Mouse (Mus musculus): Measurements from ENCODE around the gene Wdr93. TPM values are rescaled to one million over a fixed set of nuclear protein-coding genes. Genes with fewer than 3 reads are reported as not detected.

Gene Wdr93
- total RNA-seq, 1 experiment from 2014 or later = not detected

DNA sequence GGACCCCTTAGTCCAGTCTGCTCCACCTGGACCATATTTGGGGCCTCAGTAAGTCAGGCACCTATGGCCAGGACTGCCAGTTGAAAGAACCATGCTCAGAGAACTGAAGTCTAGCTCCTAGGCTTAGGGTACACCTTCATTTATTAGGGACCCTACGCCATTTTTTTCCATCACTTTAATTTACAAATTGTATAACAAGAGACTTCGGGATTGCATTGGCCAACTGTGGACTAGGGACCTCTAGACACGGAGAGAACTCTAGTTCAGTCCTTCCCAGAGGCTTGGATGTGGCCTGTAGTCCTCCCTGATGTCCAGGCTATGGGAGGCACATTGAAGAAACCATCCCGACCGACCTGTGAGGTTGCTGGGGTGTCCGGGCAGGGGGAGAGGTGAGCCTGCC lies 50.7 kb downstream of the Wdr93 start, which contains the start of gene Mesp1:
Gene Mesp1, minus strand, starts transcription at position 101 of the 400 bp plus-strand sequence.
- ATAC-seq (ENCODE audit: extremely low read depth, insufficient number of reproducible peaks, low FRiP score, poor library complexity, severe bottlenecking) = no peak

DNA sequence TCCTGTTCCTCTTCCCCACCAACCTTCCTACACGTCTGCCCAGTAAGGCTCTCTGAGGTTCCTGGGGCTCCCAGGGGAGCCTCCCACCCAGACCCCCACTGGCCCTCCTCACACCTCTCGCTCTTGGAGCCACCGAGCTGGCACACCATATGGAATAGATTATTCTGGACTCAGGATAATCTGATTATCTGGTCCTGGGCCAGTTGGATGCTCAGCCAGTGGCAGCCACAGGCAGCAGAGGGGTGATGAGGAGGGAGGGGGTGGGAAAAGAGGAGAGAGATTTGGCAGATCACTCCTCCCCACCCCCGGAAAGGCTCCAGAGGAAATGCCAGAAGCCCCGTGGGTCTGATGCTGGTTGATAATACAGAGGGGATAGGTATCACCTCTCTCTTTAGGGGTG lies 55.6 kb downstream of the Wdr93 start:
- ATAC-seq (ENCODE audit: extremely low read depth, insufficient number of reproducible peaks, low FRiP score, poor library complexity, severe bottlenecking) = no peak

DNA sequence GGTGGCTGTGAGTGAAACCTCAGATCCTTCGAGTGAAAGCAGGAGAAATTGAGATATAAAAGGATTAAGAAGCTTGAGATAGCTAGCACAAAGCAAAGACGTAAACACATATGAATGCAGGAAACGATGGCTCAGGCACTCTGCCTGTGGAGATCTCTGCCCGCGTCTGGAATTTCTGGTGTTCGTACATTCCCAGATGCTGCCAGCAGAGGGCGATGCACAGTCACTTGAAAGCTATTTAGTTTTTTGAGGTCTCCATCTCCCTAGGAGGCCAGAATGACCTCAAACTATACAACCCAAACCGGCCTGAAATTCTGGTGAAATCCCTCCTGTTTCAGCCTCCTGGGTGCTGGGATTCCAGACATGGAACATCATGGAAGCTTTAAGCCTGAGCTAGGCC lies 56.1 kb downstream of the Wdr93 start:
- no peak for ATAC-seq (ENCODE audit: extremely low read depth, insufficient number of reproducible peaks, low FRiP score, poor library complexity, severe bottlenecking)

DNA sequence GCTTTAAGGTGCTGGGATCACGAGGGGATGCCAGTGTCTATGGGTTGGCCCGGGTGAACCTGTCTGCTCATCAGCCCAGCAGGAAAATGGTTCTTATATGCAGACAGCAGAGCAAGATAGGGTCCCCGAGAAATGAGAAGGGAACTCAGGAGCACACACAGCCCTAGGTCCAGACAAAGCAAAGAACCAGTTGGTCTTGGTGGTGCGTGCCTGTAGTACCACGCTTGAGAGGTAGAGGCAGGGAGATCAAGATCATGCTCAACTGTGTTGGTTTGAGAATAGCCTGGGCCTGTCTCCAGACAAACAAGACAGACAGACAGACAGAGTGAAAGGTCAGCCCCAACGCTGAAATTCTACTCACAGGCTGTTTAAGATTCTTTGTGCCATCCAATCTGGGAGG lies 56.5 kb downstream of the Wdr93 start:
- no peak for ATAC-seq (ENCODE audit: extremely low read depth, insufficient number of reproducible peaks, low FRiP score, poor library complexity, severe bottlenecking)

DNA sequence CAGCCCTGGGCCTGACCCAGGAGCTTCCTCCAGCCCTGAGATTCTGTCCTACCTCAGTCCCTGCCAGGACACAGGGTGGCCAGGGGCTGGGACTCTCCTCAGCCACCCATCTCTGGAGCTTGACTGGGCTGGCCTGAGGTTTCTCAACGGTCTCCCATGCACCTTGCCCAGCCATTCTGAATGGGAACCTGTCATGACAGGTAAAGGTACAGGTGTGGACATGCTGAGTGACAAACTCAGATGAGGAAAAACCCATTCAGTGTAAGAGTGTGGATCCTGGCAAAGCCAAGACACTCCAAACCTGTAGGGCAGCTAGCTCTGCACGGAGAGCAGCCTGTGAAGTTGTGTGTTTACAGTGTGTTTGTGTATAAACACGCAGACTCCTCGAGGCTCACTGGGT lies 57.4 kb downstream of the Wdr93 start:
- ATAC-seq (ENCODE audit: extremely low read depth, insufficient number of reproducible peaks, low FRiP score, poor library complexity, severe bottlenecking) = no peak

DNA sequence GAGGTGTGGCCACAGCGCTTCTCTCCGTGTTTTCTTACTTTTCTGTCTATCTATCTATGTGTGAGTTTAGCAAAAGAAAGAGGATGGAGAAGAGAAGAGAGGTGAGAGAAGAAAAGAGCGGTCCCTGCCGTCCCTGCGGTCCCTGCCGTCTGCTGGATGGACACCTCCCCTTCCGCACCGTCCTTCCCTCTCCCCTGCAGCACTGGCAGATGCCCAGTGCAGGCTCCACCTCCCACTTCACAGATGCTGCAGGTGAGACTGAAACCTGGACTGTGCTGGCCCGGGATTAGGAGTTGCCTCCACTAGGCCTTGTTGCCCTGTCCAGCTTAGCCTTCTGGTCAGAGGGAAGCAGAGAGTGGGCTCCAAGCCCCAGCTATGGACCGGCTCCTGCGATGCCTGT lies 58.4 kb downstream of the Wdr93 start:
- no peak for ATAC-seq (ENCODE audit: extremely low read depth, insufficient number of reproducible peaks, low FRiP score, poor library complexity, severe bottlenecking)

DNA sequence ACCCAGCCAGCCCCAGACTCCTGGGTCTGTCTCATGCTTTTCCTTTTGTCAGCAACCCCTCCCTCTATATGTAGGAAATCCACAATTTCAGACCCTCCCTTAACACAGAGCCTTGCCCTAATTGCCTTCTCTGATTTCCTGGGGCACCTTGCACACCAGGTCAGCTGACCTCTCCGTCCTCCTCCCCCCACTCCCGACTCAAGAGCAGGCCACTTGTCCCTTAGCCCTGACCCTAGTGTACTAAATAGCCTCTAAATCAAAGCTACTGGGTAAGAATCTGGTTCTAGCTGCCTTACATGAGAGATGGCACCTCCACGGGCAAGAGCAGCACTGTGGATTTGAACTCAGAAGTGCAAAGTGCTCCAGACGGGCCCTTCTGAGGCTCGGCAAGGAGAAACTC lies 59.1 kb downstream of the Wdr93 start:
- no peak for ATAC-seq (ENCODE audit: extremely low read depth, insufficient number of reproducible peaks, low FRiP score, poor library complexity, severe bottlenecking)

DNA sequence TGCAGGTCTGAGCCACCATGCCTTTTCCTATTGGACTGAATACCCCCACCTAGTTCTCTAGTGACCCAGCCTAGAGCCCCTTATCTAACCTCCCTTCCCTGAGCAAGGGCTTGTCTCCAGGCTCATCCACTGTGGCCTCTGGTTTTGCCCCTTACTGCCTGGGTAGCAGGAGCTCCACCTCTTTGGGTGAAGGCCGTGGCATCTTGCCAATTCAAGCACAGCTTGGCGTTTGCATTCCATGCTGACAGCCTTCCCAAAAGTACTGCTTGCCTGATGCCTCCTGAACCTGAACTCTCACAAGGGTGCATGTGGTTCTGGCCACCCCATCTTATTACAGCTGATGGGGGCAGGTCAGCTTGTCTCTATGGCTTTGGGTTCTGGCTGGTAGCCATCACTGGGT lies 60.9 kb downstream of the Wdr93 start:
- no peak for ATAC-seq (ENCODE audit: extremely low read depth, insufficient number of reproducible peaks, low FRiP score, poor library complexity, severe bottlenecking)

DNA sequence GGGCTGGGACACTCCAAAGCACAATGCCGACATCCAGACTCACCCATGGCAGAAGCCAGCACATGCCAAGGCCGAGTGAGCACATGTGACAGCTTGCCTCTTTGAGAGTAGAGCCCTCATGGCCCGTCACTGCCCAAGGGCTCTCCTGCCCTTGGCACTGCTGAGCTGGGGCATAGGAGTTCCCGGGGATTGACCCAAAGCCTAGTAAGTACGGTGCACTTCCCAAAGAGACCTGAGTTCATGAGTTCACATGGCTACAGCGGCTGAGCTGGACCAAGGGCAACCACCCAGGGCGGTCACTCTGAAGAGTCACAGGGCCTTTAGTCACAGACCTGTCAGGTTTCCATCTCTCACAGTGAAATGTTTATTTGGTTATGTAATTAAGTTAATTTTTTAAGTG lies 65.6 kb downstream of the Wdr93 start:
- no peak for ATAC-seq (ENCODE audit: extremely low read depth, insufficient number of reproducible peaks, low FRiP score, poor library complexity, severe bottlenecking)

DNA sequence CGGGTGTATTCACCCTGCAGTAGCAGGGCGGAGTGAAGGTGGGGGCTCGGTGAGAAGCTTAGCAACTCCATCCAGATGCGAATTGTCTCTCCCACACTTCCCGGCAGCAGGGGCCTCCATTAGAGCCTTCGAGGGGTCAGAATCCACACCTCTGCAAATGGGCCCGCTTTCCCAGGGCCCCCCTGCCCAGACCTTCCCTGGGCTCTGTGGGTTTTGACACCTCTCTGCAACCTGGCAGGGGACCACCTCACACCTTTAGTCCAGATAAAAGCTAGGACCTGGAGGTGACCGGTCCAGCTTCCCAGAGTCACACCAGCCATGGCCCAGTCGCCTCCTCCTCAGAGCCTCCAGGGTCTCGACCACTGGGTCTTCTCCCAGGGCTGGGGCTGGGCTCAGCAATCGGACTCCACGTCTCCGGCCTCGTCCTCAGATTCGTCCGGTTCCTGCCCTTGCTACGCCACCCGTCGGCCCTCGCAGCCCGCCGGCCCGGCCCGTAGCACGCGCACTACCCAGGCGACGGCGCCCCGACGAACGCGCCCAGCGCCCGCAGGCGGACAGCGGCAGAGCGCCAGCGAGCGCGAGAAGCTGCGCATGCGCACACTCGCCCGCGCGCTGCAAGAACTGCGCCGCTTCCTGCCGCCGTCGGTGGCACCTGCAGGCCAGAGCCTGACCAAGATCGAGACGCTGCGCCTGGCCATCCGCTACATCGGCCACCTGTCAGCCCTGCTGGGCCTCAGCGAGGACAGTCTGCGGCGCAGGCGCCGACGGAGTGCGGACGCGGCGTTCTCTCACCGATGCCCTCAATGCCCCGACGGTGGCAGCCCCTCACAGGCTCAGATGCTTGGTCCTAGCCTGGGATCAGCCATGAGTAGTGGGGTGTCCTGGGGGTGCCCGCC lies 67.9 kb downstream of the Wdr93 start, which contains the start of gene Mesp2:
Gene Mesp2, plus strand, starts transcription at position 117 of the 896 bp plus-strand sequence.
- ATAC-seq (ENCODE audit: extremely low read depth, insufficient number of reproducible peaks, low FRiP score, poor library complexity, severe bottlenecking) = 0 out of 2 replicates have a peak, but pooled peaks have one; percentile 16

DNA sequence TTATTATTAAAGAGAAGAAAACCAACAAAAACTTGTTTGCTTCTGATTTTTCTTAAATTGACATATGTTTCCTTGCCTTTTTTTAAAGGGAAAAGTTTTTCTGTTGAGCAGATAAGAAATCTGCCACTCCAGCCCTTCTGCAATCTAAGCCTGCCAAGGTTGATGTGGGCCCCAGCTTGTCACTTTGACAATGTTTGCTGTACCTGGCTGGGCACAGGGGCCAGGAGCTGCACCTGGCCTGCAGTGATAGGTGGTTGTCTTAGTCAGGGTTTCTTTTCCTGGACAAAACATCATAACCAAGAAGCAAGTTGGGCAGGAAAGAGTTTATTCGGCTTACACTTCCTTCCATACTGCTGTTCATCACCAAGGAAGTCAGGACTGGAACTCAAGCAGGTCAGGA lies 70.4 kb downstream of the Wdr93 start:
- ATAC-seq (ENCODE audit: extremely low read depth, insufficient number of reproducible peaks, low FRiP score, poor library complexity, severe bottlenecking) = no peak

DNA sequence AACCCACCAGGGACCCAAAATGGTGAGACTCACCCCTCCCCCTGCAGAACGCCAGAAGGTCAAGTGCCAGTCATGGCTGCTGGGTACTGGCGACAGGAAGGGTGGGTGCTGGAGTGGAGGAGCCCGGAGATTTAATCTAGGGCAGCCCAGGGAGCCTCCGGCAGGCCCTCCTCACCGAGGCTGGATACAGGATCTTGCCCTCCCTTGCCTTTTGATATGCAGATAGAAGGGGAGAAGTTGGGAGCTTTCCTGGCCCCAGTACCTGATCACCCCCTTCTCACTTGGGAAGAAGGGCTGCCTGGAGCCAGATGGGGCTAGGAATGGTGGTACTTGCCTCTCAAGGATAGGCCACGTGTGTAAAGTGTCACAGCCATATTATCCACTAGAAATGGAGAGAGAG lies 75.4 kb downstream of the Wdr93 start:
- ATAC-seq (ENCODE audit: extremely low read depth, insufficient number of reproducible peaks, low FRiP score, poor library complexity, severe bottlenecking) = no peak

DNA sequence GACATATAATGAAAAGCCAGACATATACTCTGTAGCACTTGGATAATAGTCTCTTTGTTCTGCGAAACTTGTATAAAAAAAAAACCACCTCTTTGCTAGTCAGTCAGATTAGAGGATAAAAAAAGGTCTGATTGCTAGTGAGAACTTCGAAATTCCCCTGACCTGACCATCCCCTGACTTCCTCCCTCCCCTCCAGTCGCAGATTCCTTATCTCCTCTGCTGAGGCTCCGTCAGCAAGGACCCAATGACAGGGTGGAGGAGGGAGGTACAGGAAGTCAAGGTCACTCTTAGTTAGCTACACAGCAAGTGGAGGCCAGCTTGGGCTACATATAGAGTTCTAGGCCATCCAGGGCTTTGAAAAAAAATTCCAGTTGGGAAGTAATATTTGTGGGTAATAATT lies 76.6 kb downstream of the Wdr93 start:
- ATAC-seq (ENCODE audit: extremely low read depth, insufficient number of reproducible peaks, low FRiP score, poor library complexity, severe bottlenecking) = no peak

DNA sequence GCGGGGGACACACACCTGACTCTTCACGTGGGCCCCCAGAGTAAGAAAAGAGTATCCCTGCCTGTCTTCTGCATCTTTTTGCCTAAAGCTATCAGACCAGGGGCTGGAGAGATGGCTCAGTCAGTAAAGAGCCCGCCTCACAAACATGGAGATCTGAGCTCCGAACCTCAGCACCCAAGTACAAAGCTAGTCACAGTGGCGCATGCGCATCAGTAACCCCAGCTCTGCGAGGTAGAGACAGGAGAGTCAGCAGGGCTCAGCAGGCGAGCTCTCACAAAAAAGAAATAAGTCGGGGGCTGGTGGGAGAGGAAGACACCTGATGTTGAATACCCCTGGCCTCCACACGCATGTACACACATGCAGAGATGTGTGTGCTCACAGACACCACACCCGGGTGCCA lies 77.0 kb downstream of the Wdr93 start:
- ATAC-seq (ENCODE audit: extremely low read depth, insufficient number of reproducible peaks, low FRiP score, poor library complexity, severe bottlenecking) = no peak

DNA sequence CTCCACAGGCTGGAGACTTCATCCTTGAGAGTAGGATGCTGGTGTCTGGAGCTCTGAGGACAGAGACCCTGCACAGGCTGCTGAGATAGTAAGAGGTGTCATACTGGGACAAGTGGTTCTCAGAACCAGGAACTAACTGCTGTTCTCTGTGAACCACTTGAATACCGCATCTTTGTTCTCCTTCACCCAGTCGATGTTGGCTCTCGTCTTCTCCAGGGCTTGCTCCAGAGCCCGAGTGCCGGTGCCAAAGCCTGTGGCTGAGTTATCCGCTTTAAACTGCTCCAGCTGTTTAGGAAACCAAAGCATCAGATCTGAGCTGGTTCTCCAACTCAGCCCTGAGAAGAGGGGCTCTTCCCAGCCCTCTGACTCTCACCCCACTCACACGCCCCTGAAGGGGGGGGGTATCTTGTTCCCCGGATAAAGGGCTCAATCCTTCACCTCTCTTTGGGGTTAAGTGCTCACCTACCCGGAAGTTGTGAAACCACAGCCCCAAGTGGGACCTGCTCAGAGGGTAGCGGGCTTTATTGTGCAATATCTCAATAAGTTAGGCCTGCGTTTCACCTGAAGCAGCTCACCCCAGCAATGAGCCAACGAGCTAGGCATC lies 79.2 kb downstream of the Wdr93 start:
- no peak for ATAC-seq (ENCODE audit: extremely low read depth, insufficient number of reproducible peaks, low FRiP score, poor library complexity, severe bottlenecking)

DNA sequence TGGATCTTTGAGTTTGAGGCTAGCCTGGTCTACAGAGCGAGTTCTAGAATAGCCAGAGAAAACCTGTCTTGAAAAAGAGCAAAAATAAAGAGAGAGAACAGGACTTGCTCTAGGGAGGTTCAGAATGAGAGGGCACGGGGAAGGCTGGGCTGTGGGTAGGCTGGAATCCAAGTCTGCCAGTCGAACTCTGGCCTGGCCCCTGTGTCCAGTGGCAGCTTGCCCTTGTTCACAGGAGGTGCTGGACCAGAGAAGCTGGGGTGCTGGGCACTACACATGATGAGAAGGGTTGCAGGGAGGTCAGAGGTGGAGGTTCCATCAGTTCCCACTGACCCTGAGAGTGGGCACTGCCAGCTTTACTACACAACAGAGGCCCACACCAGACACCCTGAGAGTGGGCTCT lies 85.4 kb downstream of the Wdr93 start:
- ATAC-seq (ENCODE audit: extremely low read depth, insufficient number of reproducible peaks, low FRiP score, poor library complexity, severe bottlenecking) = no peak

DNA sequence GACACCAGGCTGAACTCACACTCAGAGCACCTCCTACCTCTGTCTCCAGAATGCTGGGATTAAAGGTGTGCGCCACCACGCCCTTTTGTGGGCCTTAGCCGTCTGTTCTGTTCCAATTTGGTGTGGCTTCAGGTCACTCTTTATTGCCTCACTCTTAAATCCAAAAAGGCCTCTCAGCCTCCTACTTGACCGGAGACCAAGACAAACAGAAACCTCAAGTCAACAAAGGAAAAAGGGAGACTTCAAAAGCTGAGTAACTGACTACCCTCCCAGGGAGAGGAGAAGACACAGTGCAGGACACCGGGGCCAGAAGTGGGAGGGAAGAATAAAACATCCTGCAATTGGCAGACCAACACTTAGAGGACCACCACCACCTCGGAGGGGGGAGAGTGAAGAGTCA lies 88.2 kb downstream of the Wdr93 start:
- ATAC-seq (ENCODE audit: extremely low read depth, insufficient number of reproducible peaks, low FRiP score, poor library complexity, severe bottlenecking) = no peak

DNA sequence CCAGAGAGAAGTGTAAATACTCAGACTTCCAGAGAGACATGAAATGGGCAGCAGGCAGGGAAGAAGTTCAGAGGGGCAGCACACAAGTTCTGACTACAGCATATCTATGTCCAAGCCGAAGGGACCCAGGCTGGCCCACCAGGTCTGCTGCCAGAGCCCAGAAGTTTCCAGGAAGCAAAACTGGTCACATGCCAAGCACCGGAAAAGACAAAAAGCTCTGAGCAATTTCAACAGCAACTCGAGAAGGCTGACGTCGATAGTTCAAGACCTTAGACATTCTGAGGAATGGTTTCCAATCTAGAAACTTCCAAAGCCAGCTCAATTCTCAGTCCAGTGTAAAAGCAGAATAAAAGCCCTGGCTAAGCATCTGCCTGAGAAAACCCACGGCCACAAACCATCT lies 88.6 kb downstream of the Wdr93 start:
- no peak for ATAC-seq (ENCODE audit: extremely low read depth, insufficient number of reproducible peaks, low FRiP score, poor library complexity, severe bottlenecking)

DNA sequence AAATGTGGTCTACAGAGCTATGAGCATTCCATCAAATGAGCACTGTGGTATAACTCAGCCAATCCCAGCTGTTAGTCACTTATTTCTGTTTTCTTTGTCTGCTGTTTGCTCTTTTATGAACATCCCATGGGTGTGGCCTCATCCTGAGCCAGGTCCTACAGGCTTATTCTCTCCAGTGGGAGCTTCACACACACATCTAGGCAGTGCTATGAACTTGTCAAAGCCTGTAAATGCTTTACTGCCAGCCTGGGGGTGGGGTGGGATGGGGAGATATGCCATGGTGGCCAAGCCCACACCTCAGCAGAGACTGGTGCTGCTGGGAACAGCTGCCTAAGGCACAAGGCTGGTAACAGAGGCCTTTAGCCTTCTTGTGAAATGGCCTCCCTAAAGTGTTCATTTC lies 90.0 kb downstream of the Wdr93 start:
- no peak for ATAC-seq (ENCODE audit: extremely low read depth, insufficient number of reproducible peaks, low FRiP score, poor library complexity, severe bottlenecking)

DNA sequence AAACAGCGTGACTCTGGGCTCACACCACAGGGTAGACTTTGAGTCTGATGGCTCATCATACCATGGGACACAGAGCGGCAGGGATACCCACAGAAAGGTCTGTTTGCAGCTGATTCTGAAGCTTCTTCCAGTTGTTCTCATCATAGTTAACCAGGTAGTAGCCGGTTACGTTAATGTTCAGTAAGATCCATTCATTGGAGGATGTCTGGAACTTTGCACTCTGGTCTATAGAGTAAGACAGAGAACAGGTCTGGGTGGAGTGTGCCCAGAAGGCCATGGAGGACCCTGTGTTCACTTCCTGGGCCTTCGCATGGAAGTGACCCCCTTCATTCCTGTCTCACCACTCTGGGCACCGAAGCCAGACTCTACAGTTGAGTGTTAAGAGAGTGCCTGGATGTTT lies 92.2 kb downstream of the Wdr93 start:
- ATAC-seq (ENCODE audit: extremely low read depth, insufficient number of reproducible peaks, low FRiP score, poor library complexity, severe bottlenecking) = no peak

Measured in neutrophil, adult 5-6 weeks (primary cell).